Mouse (Mus musculus) cerebellum, postnatal 36 days (tissue): ENCODE measurements at regions not wholly inside any gene's neighbourhood (a gene's known extent, or its start where the extent isn't known, plus 50 kb on each side); places are given as distances from the start of the nearest gene placed in this dataset.
"Not testable (repeated sequence)": the region's sequence is repeated elsewhere in the genome, so short reads cannot be mapped to it uniquely, and the experiment has no call there.

ENCODE experiments used
- DNase-seq, 2 experiments: peaks; one replicate each; pipeline ENCODE4 v3.0.0; 2021 to 2022; ENCODE audit warnings: mixed read lengths in 2 of 2

- no peak for DNase-seq
Measured at GRCm38 (mm10) chr3:21945775-21946174, 130.7 kb upstream of the Tbl1xr1 start.

DNA sequence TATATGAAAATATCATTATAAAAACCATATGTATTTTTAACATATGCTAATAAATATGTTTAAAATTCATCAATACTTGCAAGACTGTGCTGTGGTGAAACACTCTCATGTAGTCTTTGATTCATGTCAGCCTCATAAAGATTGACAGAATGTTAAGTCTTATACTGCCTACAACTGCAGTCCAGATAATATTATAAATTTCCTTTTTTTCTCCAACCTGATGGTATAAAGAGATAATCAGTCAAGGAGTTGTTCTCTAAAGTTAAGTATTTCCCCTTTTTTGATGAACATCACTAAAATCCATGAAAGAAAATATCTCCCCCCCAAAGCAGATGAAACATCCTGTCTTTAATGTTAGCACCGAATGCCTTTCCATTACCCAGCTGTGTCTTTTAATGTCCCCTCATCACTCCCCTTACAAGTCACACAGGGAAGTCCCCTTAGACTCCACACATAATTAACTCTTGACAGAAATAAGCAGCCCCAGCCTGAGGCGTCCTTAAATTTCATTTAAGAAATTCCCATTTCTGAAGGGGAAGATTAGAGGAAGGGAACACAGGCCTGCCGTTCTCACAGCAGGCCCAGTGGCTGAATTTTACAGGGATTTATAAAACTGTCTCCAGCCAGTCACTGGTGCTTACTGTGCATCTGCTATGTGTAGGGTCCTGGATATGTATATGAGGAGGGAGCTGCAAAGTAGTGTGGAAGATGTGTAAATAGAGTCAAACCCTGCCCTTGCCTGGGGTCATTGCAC lies 129.0 kb upstream of the Tbl1xr1 start:
- no peak for DNase-seq

GRCm38 (mm10) chr3:21948074-21948659 lies 128.3 kb upstream of the Tbl1xr1 start:
- DNase-seq = no peak

DNA sequence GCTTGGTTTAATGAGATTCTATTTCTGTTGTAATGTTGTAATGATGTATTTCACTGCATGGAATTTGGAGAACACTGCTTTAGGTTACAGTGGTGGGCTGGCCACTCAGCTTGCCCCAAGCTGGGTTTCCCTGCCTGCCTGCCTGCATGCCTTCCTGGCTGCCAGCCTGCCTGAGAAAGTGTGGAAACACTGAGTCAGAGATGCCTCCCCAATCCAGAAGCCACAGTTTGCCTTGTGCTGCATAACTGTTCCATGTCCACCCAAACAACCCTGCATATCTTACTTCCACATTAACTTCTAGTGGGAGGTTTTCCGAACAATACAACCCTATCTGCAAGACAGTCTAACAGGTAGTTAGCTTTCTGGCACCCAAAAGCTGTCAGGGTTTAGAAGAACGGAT lies 127.0 kb upstream of the Tbl1xr1 start:
- DNase-seq = no peak

DNA sequence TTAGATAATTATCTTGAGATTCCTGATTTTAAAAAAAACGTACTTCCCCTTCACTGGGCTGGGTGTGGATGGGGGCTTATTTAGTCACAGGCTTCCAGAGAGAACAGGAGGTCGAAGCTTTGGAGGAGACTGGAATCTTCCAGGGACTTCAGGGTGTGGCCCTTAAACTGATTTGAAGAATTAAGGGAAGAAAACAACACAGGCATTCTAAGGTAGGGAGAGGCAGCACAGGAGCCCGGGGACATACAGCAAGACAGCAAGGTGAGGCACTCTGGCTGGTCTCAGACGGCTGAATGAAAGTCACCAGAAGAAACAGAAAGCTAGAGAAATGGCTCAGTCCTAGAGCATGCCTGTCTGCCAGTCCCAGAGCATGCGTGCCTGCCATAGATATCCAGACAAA lies 125.9 kb upstream of the Tbl1xr1 start:
- DNase-seq = no peak

GRCm38 (mm10) chr3:21951446-21952285 lies 124.8 kb upstream of the Tbl1xr1 start:
- DNase-seq = no peak

GRCm38 (mm10) chr3:21952695-21953415 lies 123.6 kb upstream of the Tbl1xr1 start:
- DNase-seq = no peak

DNA sequence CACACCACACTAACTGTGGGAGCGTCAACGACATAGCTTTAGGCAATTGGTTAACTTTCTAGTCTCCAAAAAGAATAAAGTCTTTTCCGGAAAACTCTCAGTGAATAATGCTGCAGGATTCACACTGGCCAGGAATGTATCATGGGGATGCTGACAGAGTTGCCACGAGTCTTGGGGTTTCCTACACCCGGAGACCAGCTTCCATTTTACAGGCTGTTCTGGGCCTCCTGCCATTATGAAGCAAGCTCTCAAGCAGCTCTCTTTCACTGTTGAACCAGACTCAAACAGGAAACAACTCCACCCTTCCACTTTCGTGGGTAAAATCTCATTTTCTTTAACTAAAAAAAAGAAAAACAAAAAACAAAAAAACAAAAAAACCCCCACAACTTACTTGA lies 123.0 kb upstream of the Tbl1xr1 start:
- DNase-seq = no peak

- no peak for DNase-seq
Measured at GRCm38 (mm10) chr3:21955681-21956080, 120.8 kb upstream of the Tbl1xr1 start.

DNA sequence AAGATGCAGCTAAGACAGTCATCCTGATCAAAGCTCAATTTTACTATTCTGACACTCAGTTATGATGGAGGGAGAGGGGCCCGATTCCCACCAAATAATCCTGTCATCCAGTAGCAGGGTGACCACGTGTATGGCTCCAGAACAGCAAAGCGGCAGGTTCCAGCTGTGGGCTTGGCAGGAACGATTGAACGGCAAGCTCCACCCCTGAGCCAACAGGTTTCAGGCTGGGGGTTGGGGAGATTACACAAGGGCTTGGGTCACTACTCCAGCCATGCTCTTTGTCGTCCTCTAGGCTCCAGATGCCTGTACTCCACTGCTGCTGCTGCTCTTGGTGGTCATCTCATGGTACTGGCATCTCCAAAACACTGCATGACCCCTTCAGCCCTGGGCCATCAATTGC lies 119.3 kb upstream of the Tbl1xr1 start:
- not testable (repeated sequence) for DNase-seq

DNA sequence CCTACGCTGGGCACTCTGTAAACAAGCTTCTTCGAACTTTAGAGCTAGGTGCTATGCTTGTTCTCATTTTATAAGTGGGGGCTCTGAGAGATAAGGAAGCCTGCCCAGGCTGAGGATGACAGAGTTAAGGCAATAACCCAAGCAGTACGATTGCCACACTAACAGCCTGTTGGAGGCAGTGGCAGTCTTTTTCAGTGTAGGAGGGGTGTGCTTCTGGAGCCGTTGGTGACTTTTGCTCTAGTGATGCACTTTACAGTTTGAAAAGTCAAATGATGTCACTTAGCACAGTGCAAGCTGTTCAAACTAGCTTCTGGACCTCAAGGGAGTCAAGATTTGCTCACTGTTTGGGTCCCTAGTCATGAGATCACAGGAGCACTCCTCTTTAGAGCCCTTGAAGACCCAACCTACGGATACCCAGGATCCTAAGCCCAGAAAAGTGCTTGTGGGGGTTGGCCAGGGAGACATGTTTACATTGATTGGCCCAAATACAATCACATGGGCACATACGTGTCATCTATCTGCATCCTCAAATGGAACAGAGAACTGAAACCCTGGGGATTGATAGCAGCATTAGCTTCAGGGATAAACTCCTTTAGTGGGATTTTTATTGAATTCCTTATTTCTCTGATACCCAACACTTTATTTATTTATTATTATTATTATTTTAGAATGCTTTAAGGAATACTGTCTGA lies 117.7 kb upstream of the Tbl1xr1 start:
- DNase-seq = no peak

GRCm38 (mm10) chr3:21961091-21961490 lies 115.4 kb upstream of the Tbl1xr1 start:
- no peak for DNase-seq

DNA sequence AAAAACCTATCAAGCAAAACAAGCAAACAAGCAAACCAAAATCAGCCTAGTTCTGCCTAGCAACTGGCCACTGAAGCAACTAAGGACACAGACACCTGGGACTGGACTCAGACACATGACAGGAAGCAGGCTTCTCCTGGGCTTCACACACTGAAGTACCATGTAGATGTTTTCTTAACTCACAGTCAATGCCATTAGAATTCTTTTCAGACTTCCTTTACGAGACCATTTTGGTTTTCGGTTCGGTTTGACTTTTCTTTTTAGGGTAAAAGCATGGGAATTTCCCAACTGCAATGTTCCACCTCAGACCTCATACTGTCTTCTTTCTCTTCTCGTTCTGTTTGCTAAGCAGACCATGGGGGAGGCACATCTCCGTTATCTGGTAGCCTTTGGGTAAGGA lies 114.7 kb upstream of the Tbl1xr1 start:
- DNase-seq = no peak

DNA sequence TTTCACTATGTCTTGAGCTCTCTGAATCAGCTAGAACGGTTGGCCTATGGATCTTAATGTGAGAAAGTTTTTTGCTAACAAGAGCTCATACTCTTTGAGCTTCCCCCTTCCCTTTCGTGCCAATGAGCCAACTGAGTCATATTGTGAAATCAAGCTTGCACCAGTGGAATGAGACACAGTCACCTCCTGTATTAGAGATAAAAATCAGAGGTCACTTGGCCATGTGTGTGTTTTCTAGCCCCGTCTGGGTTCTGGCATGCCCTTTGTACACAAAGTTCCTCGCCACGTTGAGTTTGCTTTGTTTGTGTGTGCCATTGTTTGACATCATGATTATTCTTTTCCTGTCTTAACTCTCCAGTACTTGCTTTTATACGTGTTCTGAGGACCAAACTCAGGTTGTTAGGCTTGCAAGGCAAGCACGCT lies 114.1 kb upstream of the Tbl1xr1 start:
- DNase-seq = no peak

DNA sequence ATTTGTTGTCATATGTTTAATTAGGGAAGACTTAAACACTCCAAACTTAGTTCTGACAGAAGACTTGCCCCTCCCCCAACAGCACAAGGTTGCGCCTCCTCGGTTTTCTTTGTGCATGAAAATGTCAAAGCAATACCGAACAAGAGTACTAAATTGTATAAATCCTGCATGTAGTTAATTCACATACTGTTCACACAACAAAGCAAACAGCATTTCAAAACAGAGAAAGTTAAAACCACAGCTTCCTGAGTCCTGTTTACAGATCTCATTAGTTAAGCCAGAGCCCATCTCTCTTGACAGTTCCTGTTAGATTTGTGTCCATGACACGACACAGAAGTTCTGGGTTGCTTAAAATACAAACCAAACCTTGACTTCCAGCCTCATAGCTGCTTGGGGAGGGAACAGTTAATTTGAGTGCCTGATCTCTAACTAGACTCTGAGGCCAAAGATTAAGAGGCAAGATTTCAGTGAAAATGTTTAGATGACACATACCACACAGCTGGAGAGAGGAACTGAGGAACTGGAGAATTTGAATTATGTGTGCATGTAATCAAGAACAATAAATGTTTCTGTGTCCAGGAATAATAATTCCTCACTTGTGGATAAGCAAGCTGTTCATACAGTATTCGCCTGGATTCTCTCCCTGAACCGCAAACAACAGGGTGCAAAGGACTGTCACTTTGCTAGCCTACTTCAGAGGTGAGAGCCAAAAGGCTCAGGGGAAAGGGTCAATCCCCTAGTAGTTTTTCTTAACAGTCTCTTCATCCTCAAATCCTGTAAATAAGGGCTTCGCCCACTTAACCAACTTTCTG lies 113.3 kb upstream of the Tbl1xr1 start:
- no peak for DNase-seq

DNA sequence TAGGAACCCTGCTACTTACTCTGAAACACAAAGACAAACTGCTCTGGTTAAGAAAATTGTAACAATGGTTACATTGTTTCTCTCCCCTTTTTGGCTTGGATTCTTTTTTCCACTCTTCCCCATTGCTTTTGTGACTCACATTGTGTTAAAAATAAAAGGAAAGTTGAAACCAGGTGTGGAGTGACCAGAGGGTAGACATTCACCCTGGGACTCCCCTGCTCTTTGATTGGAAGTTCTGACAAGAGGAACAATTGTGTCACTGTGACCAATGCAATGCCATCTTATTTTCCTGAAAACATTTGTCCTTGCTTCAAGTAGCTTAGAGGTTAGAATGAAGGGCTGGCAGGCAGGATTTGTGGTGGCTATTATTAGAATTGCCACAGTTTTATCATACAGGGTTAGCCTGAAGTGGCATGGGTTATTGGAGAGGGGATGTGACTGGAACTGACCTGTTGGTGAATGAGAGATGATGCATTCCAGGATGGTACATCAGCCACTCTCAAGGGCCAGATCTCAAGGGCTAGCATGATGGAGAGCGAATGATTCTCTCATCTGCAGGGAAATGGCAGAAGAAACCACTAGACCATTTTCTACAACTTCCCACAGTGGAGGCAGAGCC lies 112.6 kb upstream of the Tbl1xr1 start:
- DNase-seq = no peak

DNA sequence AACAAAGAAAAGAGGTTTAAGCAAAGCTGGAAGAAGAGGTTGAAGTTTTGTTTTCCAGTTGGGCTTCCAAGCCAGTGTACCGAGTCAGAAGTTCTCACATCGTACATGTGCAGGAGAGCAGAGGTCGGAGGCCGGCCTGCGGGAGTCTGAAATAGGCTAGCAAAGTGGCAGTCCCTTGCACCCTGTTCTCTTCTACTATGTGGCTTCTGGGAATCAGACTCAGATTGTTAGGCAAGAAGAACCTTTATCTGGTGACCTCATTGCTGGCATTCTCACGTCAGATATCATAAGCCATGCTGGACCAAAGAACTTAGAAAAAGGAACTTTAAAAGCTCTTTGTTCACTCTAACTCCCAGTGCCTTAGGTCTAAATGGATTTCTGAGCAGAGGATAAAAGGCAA lies 112.0 kb upstream of the Tbl1xr1 start:
- DNase-seq = no peak

DNA sequence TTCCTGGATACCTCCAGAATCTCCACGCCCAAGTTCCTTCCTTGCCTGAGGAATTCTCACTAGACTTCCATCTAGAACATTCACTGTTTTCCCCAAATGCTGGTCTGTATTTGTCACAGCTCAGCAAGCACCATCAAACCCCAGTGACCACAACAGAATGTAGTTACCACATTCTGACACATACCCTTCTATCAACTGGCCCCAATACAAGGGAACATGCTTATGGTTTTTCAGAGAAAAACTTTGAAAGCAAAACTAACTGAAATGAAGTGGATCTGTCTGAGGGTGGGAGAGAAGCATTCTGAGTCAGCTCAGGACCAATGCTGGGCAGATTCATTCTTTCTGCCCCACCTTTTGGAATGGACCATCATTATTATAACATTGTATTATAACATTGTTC lies 110.9 kb upstream of the Tbl1xr1 start:
- no peak for DNase-seq

DNA sequence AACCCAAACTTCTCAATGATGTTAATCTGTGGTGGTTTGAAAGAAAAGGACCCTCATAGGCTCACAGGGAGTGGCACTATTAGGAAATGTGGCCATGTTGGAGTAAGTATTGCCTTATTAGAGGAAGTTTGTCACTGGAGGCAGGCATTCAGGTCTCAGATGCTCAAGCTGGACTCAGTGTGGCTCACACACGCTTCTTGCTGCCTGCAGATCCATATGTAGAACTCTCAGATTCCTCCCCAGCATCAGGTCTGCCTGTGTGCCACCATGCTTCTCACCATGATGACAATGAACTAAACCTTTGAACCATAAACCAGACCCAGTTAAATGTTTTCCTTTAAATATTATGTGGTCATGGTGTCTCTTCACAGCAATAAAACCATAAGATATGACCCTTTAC lies 104.7 kb upstream of the Tbl1xr1 start:
- no peak for DNase-seq

GRCm38 (mm10) chr3:21973153-21973552 lies 103.3 kb upstream of the Tbl1xr1 start:
- no peak for DNase-seq

DNA sequence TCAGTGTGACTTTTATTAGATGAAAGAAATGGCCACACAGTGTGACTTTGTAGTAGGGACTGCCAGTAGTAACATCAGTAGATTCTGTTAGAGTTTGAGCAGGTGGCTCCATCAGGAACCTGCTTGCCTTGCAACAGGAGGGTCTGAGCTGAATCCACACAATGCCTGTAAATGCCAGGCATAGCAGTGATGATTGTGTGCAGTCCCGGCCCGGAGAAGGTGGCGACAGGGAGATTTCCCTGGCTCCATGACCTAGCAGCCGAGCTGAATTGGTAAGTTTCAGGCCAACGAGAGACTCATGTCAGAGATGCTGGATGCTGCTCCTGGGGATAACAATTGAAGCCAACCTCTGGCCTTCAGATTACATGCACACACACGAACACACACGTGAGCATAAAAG lies 102.8 kb upstream of the Tbl1xr1 start:
- no peak for DNase-seq
